Mouse (Mus musculus): ENCODE measurements around the gene Zfp598. TPM values are rescaled to one million over a fixed set of nuclear protein-coding genes. Genes with fewer than 3 reads are reported as not detected.
"Not testable (repeated sequence)": the region's sequence is repeated elsewhere in the genome, so short reads cannot be mapped to it uniquely, and the experiment has no call there.

Gene Zfp598
- total and polyA plus RNA-seq, 2 experiments from 2014 or later: 16.4 to 40.0 TPM

GRCm38 (mm10) chr17:24653967-24654710 lies 15.3 kb upstream of the Zfp598 start:
- H3K4me1 ChIP-seq (ENCODE audit: insufficient read depth, low read length): peaks cover 10% of the 10 kb centered on the region
- no peaks in the 10 kb centered on the region for H3K36me3 ChIP-seq (ENCODE audit: insufficient read depth, low read length)
- no peaks in the 10 kb centered on the region for H3K9me3 ChIP-seq (ENCODE audit: low read length)
- peak; percentile 94 for TF ChIP-seq CTCF (IDR thresholded peaks at IDR 0.05)
- no peak overlapping the region for H3K27ac ChIP-seq (ENCODE audit: low read depth, low read length)
- no peak overlapping the region for H3K9ac ChIP-seq (replicated peaks; ENCODE audit: low read length, poor library complexity, severe bottlenecking)
- 6% methylated on average over 18 of the region's 19 CpGs for WGBS
- peaks cover 27% of the 10 kb centered on the region for H3K27me3 ChIP-seq (ENCODE audit: insufficient read depth, low read length)
- DNase-seq (ENCODE audit: low spot score) (peak; percentile 73), ATAC-seq (ENCODE audit: low FRiP score) (no peak)
- peak overlapping the region; percentile 45 for H3K4me2 ChIP-seq (ENCODE audit: low read depth, low read length, poor library complexity, severe bottlenecking)
- peak overlapping the region; percentile 18; the same call in 1 of the 2 replicates for H3K4me3 ChIP-seq (ENCODE audit: low read depth, low read length)

GRCm38 (mm10) chr17:24654969-24655368 lies 14.5 kb upstream of the Zfp598 start:
- Histone ChIP-seq H3K27me3 (ENCODE audit: insufficient read depth, low read length) (peaks cover 33% of the 10 kb centered on the region), H3K4me2 (ENCODE audit: low read depth, low read length, poor library complexity, severe bottlenecking) (no peak overlapping the region), H3K4me3 (ENCODE audit: low read depth, low read length) (no peak overlapping the region), H3K4me1 (ENCODE audit: insufficient read depth, low read length) (peaks cover 10% of the 10 kb centered on the region), H3K27ac (ENCODE audit: low read depth, low read length) (no peak overlapping the region), H3K36me3 (ENCODE audit: insufficient read depth, low read length) (no peaks in the 10 kb centered on the region), H3K9ac (replicated peaks; ENCODE audit: low read length, poor library complexity, severe bottlenecking) (no peak overlapping the region), H3K9me3 (ENCODE audit: low read length) (no peaks in the 10 kb centered on the region)
- no peak for DNase-seq (ENCODE audit: low spot score)
- ATAC-seq (ENCODE audit: low FRiP score): no peak
- no peak for TF ChIP-seq CTCF (IDR thresholded peaks at IDR 0.05)
- 78% methylated on average over 4 of the region's 4 CpGs for WGBS

- TF ChIP-seq CTCF (IDR thresholded peaks at IDR 0.05): no peak
- Histone ChIP-seq H3K4me1 (ENCODE audit: insufficient read depth, low read length) (peaks cover 6% of the 10 kb centered on the region; the same call in 1 of the 2 replicates), H3K9me3 (ENCODE audit: low read length) (no peaks in the 10 kb centered on the region), H3K36me3 (ENCODE audit: insufficient read depth, low read length) (no peaks in the 10 kb centered on the region), H3K4me3 (ENCODE audit: low read depth, low read length) (peak within 1 kb of the TSS; percentile 28), H3K27ac (ENCODE audit: low read depth, low read length) (no peak within 1 kb of the TSS), H3K9ac (replicated peaks; ENCODE audit: low read length, poor library complexity, severe bottlenecking) (peak within 1 kb of the TSS; percentile 48; the same call in 1 of the 2 replicates), H3K4me2 (ENCODE audit: low read depth, low read length, poor library complexity, severe bottlenecking) (peak within 1 kb of the TSS; percentile 48), H3K27me3 (ENCODE audit: insufficient read depth, low read length) (peaks cover 38% of the 10 kb centered on the region)
- DNase-seq (ENCODE audit: low spot score) (no peak), ATAC-seq (ENCODE audit: low FRiP score) (no peak)
- 2% methylated on average over 47 of the region's 47 CpGs for WGBS
Measured at GRCm38 (mm10) chr17:24658017-24658758, 11.3 kb upstream of the Zfp598 start, which contains the start of gene Npw. Gene Npw (minus strand): TSS chr17:24658457.

- not testable (repeated sequence) for H3K27me3 ChIP-seq (ENCODE audit: insufficient read depth, low read length); H3K9ac ChIP-seq (replicated peaks; ENCODE audit: low read length, poor library complexity, severe bottlenecking); ATAC-seq (ENCODE audit: low FRiP score); H3K9me3 ChIP-seq (ENCODE audit: low read length); H3K4me2 ChIP-seq (ENCODE audit: low read depth, low read length, poor library complexity, severe bottlenecking); DNase-seq (ENCODE audit: low spot score); H3K4me3 ChIP-seq (ENCODE audit: low read depth, low read length); H3K27ac ChIP-seq (ENCODE audit: low read depth, low read length); H3K36me3 ChIP-seq (ENCODE audit: insufficient read depth, low read length)
- peaks cover 11% of the 10 kb centered on the region; the same call in 1 of the 2 replicates for H3K4me1 ChIP-seq (ENCODE audit: insufficient read depth, low read length)
- 74% methylated on average over 7 of the region's 7 CpGs for WGBS
Measured at GRCm38 (mm10) chr17:24667011-24667410, 2.5 kb upstream of the Zfp598 start.

- Histone ChIP-seq H3K27me3 (ENCODE audit: insufficient read depth, low read length) (no peaks in the 10 kb centered on the region), H3K36me3 (ENCODE audit: insufficient read depth, low read length) (no peaks in the 10 kb centered on the region), H3K27ac (ENCODE audit: low read depth, low read length) (no peak overlapping the region), H3K9me3 (ENCODE audit: low read length) (no peaks in the 10 kb centered on the region), H3K4me1 (ENCODE audit: insufficient read depth, low read length) (peaks cover 15% of the 10 kb centered on the region; the same call in 1 of the 2 replicates), H3K4me3 (ENCODE audit: low read depth, low read length) (no peak overlapping the region), H3K4me2 (ENCODE audit: low read depth, low read length, poor library complexity, severe bottlenecking) (no peak overlapping the region), H3K9ac (replicated peaks; ENCODE audit: low read length, poor library complexity, severe bottlenecking) (no peak overlapping the region)
- DNase-seq (ENCODE audit: low spot score) (peak; percentile 69), ATAC-seq (ENCODE audit: low FRiP score) (no peak)
- WGBS: 29% methylated on average over 6 of the region's 6 CpGs
- TF ChIP-seq CTCF (IDR thresholded peaks at IDR 0.05): peak; percentile 81
Measured at GRCm38 (mm10) chr17:24667416-24667815, 2.1 kb upstream of the Zfp598 start.

- H3K4me2 ChIP-seq (ENCODE audit: low read depth, low read length, poor library complexity, severe bottlenecking): peak overlapping the region; percentile 69
- not testable (repeated sequence) for H3K9me3 ChIP-seq (ENCODE audit: low read length); DNase-seq (ENCODE audit: low spot score); H3K36me3 ChIP-seq (ENCODE audit: insufficient read depth, low read length); H3K27me3 ChIP-seq (ENCODE audit: insufficient read depth, low read length)
- 12% methylated on average over 15 of the region's 15 CpGs for WGBS
- H3K9ac ChIP-seq (replicated peaks; ENCODE audit: low read length, poor library complexity, severe bottlenecking): peak overlapping the region; percentile 83; the same call in 1 of the 2 replicates
- H3K4me1 ChIP-seq (ENCODE audit: insufficient read depth, low read length): peaks cover 15% of the 10 kb centered on the region; the same call in 1 of the 2 replicates
- peak; percentile 29 for ATAC-seq (ENCODE audit: low FRiP score)
- H3K4me3 ChIP-seq (ENCODE audit: low read depth, low read length): peak overlapping the region; percentile 86
- peak overlapping the region; percentile 82 for H3K27ac ChIP-seq (ENCODE audit: low read depth, low read length)
Measured at GRCm38 (mm10) chr17:24669214-24669544, 308 bp upstream of the Zfp598 start.
